Mouse (Mus musculus) heart, embryonic 10.5 days (tissue): ENCODE measurements at regions not wholly inside any gene's neighbourhood (a gene's known extent, or its start where the extent isn't known, plus 50 kb on each side); places are given as distances from the start of the nearest gene placed in this dataset.

Source experiments
- DNase-seq: peaks from one replicate; pipeline ENCODE4 v3.0.0-alpha.2; 2017; ENCODE audit warnings: low spot score
- H3K27ac ChIP-seq: fragments of 300-500 bp; sonication (generic); 2 replicates; pipeline ENCODE4 v1.5.1; 2016; ENCODE audit warnings: mild to moderate bottlenecking
- H3K27me3 ChIP-seq: fragments of 300-500 bp; sonication (generic); 2 replicates; pipeline ENCODE4 v1.6.1; 2016; ENCODE audit warnings: mild to moderate bottlenecking; ENCODE audit not compliant: poor library complexity, insufficient read depth, severe bottlenecking
- H3K36me3 ChIP-seq: fragments of 300-500 bp; sonication (generic); 2 replicates; pipeline ENCODE4 v1.6.1; 2016; ENCODE audit warnings: mild to moderate bottlenecking, moderate library complexity
- H3K4me1 ChIP-seq: fragments of 300-500 bp; sonication (generic); 2 replicates; pipeline ENCODE4 v1.6.1; 2016; ENCODE audit warnings: mild to moderate bottlenecking
- H3K4me3 ChIP-seq: fragments of 300-500 bp; sonication (generic); 2 replicates; pipeline ENCODE4 v1.5.1; 2016; ENCODE audit warnings: mild to moderate bottlenecking, moderate library complexity
- H3K9me3 ChIP-seq: fragments of 300-500 bp; sonication (generic); 2 replicates; pipeline ENCODE4 v1.6.1; 2016; ENCODE audit warnings: mild to moderate bottlenecking, moderate library complexity
- WGBS: fragments of 180-500 bp; shearing (Covaris S2); methylation state at CpG from one replicate; pipeline ENCODE4 v1.1.7; 2016; 5-methylcytosine and 5-hydroxymethylcytosine counted together

- Histone ChIP-seq H3K4me1 (no peaks in the 10 kb centered on the region), H3K27me3 (no peaks in the 10 kb centered on the region), H3K4me3 (no peak overlapping the region), H3K27ac (no peak overlapping the region), H3K9me3 (no peaks in the 10 kb centered on the region), H3K36me3 (no peaks in the 10 kb centered on the region)
- no peak for DNase-seq
- 83% methylated on average over 2 of the region's 2 CpGs for WGBS
Observed at GRCm38 (mm10) chr2:79135986-79136385, 119.2 kb upstream of the Itga4 start.

- WGBS = 87% methylated on average over 12 of the region's 12 CpGs
- no peaks in the 10 kb centered on the region for H3K36me3 ChIP-seq
- no peak for DNase-seq
Observed at GRCm38 (mm10) chr2:79136619-79137458, 118.4 kb upstream of the Itga4 start.

DNA sequence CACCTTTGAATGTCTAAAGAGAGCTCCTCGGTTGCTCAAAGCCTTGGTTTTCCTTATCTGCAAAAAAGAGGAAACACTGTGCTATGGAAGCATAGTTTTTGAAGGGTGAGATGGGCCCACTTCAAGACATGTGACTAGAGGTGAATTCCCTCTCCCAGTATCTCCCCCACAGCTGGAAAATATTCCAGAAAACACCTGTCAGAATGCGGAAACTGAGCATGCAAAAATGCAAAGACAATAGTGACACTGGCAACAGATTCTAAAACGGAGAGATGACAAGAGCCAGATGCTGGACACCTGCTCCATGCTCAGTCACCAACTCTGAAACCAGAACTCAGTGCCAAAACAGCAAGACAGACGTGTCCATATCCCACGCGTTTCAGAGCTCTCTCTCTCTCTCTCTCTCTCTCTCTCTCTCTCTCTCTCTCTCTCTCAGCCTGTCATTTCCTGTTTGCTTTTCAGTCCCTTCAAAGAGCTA lies 117.5 kb upstream of the Itga4 start:
- H3K36me3 ChIP-seq = no peaks in the 10 kb centered on the region
- no peaks in the 10 kb centered on the region for H3K9me3 ChIP-seq
- no peak overlapping the region for H3K4me3 ChIP-seq
- no peaks in the 10 kb centered on the region for H3K4me1 ChIP-seq
- H3K27me3 ChIP-seq = no peaks in the 10 kb centered on the region
- DNase-seq = no peak
- no peak overlapping the region for H3K27ac ChIP-seq
- WGBS = 53% methylated on average over 6 of the region's 6 CpGs

More at GRCm38 (mm10) chr2:79136619-79137458, 118.4 kb upstream of the Itga4 start:
- Histone ChIP-seq H3K4me1 (no peaks in the 10 kb centered on the region), H3K27me3 (no peaks in the 10 kb centered on the region), H3K27ac (no peak overlapping the region), H3K4me3 (no peak overlapping the region), H3K9me3 (no peaks in the 10 kb centered on the region)

DNA sequence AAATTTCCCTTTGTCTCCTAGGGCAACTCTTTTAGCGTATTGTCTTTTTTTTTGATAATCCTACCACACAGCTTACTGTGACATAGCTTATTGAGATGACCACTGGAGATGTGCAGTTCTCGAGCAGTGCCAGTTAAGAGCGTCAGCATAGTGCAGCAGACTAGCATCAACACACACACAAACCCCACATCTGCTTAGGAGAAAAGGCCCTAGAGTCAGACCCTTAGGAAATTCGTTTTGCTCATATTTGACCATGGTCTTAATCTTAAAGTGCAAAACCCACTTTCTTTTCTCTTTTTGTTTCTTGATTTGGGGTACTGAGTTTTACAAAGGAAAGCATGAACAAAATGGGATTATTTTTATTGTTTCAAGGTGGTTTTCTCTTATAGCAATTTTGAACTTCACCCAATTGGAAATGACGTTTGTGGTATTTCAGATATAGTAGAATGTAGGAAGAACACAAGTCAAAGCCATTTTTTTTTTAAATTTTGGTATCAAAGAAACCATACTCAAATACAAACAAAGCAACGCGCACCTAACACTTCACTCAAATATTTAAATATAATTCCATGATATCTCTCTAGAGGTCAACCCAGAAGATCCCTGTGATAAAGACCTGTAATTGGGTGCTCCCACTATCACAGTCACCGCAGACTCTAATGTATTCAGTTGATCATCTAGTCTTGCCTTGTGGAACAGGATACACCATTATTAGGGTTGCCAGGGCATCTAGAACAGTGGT lies 116.7 kb upstream of the Itga4 start:
- Histone ChIP-seq H3K4me3 (no peak overlapping the region), H3K36me3 (no peaks in the 10 kb centered on the region), H3K27me3 (no peaks in the 10 kb centered on the region), H3K9me3 (no peaks in the 10 kb centered on the region), H3K4me1 (no peaks in the 10 kb centered on the region), H3K27ac (no peak overlapping the region)
- DNase-seq = no peak
- 83% methylated on average over 8 of the region's 8 CpGs for WGBS

GRCm38 (mm10) chr2:79141961-79142360 lies 113.3 kb upstream of the Itga4 start:
- H3K4me3 ChIP-seq = no peak overlapping the region
- no peaks in the 10 kb centered on the region for H3K36me3 ChIP-seq
- H3K4me1 ChIP-seq = no peaks in the 10 kb centered on the region
- no peak for DNase-seq
- H3K27me3 ChIP-seq = no peaks in the 10 kb centered on the region
- H3K9me3 ChIP-seq = no peaks in the 10 kb centered on the region
- H3K27ac ChIP-seq = no peak overlapping the region
- 68% methylated on average over 7 of the region's 7 CpGs for whole genome bisulfite sequencing

DNA sequence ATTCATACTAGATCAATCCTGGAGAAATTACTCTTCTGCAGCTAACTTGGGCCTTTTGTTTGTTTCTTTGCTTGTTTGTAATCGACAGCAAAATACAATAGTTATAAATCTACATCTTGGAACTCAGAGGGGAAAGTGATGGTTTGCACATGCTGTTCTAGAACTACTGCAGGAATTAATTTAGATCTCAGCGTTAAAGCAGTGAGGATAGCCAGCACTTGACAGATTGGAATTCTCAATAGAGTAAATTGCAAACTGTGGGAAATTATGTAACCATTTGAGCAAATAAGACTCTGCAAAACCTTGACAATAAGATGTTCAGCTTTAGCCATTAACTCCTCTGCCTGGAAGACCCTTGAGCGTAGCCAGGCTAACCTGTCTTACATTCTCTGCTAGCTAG lies 112.0 kb upstream of the Itga4 start:
- no peak overlapping the region for H3K4me3 ChIP-seq
- H3K9me3 ChIP-seq = no peaks in the 10 kb centered on the region
- no peaks in the 10 kb centered on the region for H3K4me1 ChIP-seq
- no peak for DNase-seq
- 85% methylated on average over 3 of the region's 3 CpGs for WGBS
- H3K27ac ChIP-seq = no peak overlapping the region
- no peaks in the 10 kb centered on the region for H3K36me3 ChIP-seq
- no peaks in the 10 kb centered on the region for H3K27me3 ChIP-seq

- no peak overlapping the region for H3K27ac ChIP-seq
- H3K27me3 ChIP-seq = no peaks in the 10 kb centered on the region
- no peak overlapping the region for H3K4me3 ChIP-seq
- H3K9me3 ChIP-seq = no peaks in the 10 kb centered on the region
- DNase-seq = no peak
- no peaks in the 10 kb centered on the region for H3K4me1 ChIP-seq
- 69% methylated on average over 1 of the region's 1 CpGs for WGBS
- H3K36me3 ChIP-seq = no peaks in the 10 kb centered on the region
Observed at GRCm38 (mm10) chr2:79145897-79146296, 109.3 kb upstream of the Itga4 start.

DNA sequence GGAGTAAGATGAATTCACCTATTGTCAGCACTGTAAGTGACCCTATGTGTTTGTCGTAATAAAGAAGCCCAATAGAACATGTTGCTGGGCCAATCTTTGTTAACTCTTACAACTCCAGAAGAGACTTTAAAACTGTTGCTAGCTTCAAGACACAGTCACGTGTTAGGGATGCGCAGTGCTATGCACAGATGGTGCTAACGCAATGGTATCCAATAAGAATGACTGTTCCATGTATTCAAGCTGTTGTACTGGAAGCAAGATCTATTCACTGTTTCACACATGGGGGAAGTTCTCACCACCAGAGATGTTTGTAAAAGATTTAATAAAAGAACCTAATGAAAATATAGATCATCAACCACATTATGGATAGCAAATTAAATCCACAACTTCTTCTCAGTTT lies 108.7 kb upstream of the Itga4 start:
- H3K9me3 ChIP-seq = no peaks in the 10 kb centered on the region
- H3K27me3 ChIP-seq = no peaks in the 10 kb centered on the region
- WGBS = 88% methylated on average over 4 of the region's 4 CpGs
- H3K4me1 ChIP-seq = no peaks in the 10 kb centered on the region
- H3K27ac ChIP-seq = no peak overlapping the region
- DNase-seq = no peak
- H3K4me3 ChIP-seq = no peak overlapping the region
- no peaks in the 10 kb centered on the region for H3K36me3 ChIP-seq

- no peaks in the 10 kb centered on the region for H3K36me3 ChIP-seq
- no peak for DNase-seq
- H3K9me3 ChIP-seq = no peaks in the 10 kb centered on the region
- no peak overlapping the region for H3K27ac ChIP-seq
- no peaks in the 10 kb centered on the region for H3K4me1 ChIP-seq
- no peaks in the 10 kb centered on the region for H3K27me3 ChIP-seq
- 71% methylated on average over 3 of the region's 3 CpGs for WGBS
- H3K4me3 ChIP-seq = no peak overlapping the region
Observed at GRCm38 (mm10) chr2:79149012-79149698, 106.1 kb upstream of the Itga4 start.

DNA sequence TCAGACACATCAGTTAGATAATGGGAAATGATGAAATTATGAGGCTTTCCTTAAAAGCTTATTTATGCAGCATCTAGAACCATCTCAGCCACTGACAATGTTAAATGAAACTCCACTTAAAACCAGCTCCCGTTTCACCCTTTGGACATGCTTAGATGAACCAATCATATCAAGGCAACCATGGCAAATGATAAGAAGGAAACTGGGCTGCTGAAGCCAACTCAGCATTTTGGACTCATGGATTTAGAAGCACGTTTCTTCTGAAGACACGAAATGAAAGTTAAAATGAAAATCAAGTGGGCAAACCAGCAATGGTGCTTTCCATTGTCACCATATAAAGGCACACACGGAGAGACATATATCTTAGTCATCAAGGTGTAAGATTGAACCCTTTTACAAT lies 103.6 kb upstream of the Itga4 start:
- no peak for DNase-seq
- 82% methylated on average over 4 of the region's 4 CpGs for WGBS

GRCm38 (mm10) chr2:79152031-79152694 lies 103.1 kb upstream of the Itga4 start:
- H3K36me3 ChIP-seq = no peaks in the 10 kb centered on the region
- H3K4me1 ChIP-seq = no peaks in the 10 kb centered on the region
- H3K27me3 ChIP-seq = no peaks in the 10 kb centered on the region
- no peak overlapping the region for H3K27ac ChIP-seq
- H3K4me3 ChIP-seq = no peak overlapping the region
- WGBS = 85% methylated on average over 6 of the region's 6 CpGs
- H3K9me3 ChIP-seq = no peaks in the 10 kb centered on the region
- DNase-seq = no peak

More for the DNA sequence above, 103.6 kb upstream of the Itga4 start:
- Histone ChIP-seq H3K27me3 (no peaks in the 10 kb centered on the region), H3K4me1 (no peaks in the 10 kb centered on the region), H3K36me3 (no peaks in the 10 kb centered on the region), H3K4me3 (no peak overlapping the region), H3K9me3 (no peaks in the 10 kb centered on the region), H3K27ac (no peak overlapping the region)

DNA sequence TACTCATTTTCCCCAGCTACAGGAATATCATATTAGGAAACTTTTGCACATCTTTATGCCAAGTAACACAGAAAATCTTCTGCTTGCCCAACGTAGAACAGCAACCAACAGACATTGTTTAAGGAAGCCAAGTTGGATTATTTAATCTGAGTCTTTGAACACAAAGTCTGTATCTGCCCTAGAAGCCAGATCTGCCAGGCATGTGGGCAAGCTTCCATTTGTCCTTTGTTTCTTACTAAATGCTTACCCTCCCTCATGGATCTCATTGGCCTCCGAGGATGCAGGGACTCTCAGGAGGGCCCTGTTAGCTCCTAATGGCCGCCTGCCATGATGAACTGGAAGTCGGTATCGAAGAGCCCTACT lies 102.5 kb upstream of the Itga4 start:
- Histone ChIP-seq H3K4me3 (no peak overlapping the region), H3K27ac (no peak overlapping the region), H3K36me3 (no peaks in the 10 kb centered on the region), H3K9me3 (no peaks in the 10 kb centered on the region), H3K4me1 (no peaks in the 10 kb centered on the region), H3K27me3 (no peaks in the 10 kb centered on the region)
- WGBS = 86% methylated on average over 5 of the region's 5 CpGs
- no peak for DNase-seq
